Mouse (Mus musculus): ENCODE data around the gene Ajuba. TPM values are rescaled to one million over a fixed set of nuclear protein-coding genes. Genes with fewer than 3 reads are reported as not detected.

The Ajuba gene
- polyA plus RNA-seq, 1 experiment = 1.9 TPM

GRCm38 (mm10) chr14:54610648-54611047, 33.3 kb upstream of the Ajuba start:
- WGBS = 77% methylated on average over 6 of the region's 6 CpGs
- no peak overlapping the region for H3K27ac ChIP-seq (ENCODE audit: insufficient read depth, low read length)
- H3K27me3 ChIP-seq (ENCODE audit: control insufficient read depth, insufficient read depth, low read length) = no peaks in the 10 kb centered on the region
- DNase-seq = no peak
- no peaks in the 10 kb centered on the region for H3K4me1 ChIP-seq (ENCODE audit: control insufficient read depth, insufficient read depth, low read length)
- H3K4me3 ChIP-seq (replicated peaks; ENCODE audit: insufficient read depth, low read depth, low read length) = no peak overlapping the region
- TF ChIP-seq POLR2A (IDR thresholded peaks at IDR 0.05; ENCODE audit: borderline replicate concordance, insufficient read depth, low read length) (no peak), CTCF (IDR thresholded peaks at IDR 0.05; ENCODE audit: borderline replicate concordance, insufficient read depth, low read depth, low read length) (no peak)

GRCm38 (mm10) chr14:54609962-54610361, 32.6 kb upstream of the Ajuba start:
- no peak for DNase-seq
- H3K4me3 ChIP-seq (replicated peaks; ENCODE audit: insufficient read depth, low read depth, low read length) = no peak overlapping the region
- H3K27ac ChIP-seq (ENCODE audit: insufficient read depth, low read length) = no peak overlapping the region
- WGBS = 65% methylated on average over 4 of the region's 4 CpGs
- no peaks in the 10 kb centered on the region for H3K4me1 ChIP-seq (ENCODE audit: control insufficient read depth, insufficient read depth, low read length)
- no peaks in the 10 kb centered on the region for H3K27me3 ChIP-seq (ENCODE audit: control insufficient read depth, insufficient read depth, low read length)
- TF ChIP-seq POLR2A (IDR thresholded peaks at IDR 0.05; ENCODE audit: borderline replicate concordance, insufficient read depth, low read length) (no peak), CTCF (IDR thresholded peaks at IDR 0.05; ENCODE audit: borderline replicate concordance, insufficient read depth, low read depth, low read length) (peak; percentile 46; the same call in 1 of the 2 replicates)

- Histone ChIP-seq H3K27me3 (ENCODE audit: control insufficient read depth, insufficient read depth, low read length) (no peaks in the 10 kb centered on the region), H3K4me3 (replicated peaks; ENCODE audit: insufficient read depth, low read depth, low read length) (no peak overlapping the region), H3K4me1 (ENCODE audit: control insufficient read depth, insufficient read depth, low read length) (no peaks in the 10 kb centered on the region), H3K27ac (ENCODE audit: insufficient read depth, low read length) (no peak overlapping the region)
- no peak for DNase-seq
- WGBS = 71% methylated on average over 4 of the region's 4 CpGs
- TF ChIP-seq CTCF (IDR thresholded peaks at IDR 0.05; ENCODE audit: borderline replicate concordance, insufficient read depth, low read depth, low read length) (no peak), POLR2A (IDR thresholded peaks at IDR 0.05; ENCODE audit: borderline replicate concordance, insufficient read depth, low read length) (no peak)
These were observed 31.9 kb upstream of the Ajuba start for GRCm38 (mm10) chr14:54609245-54609644.

- WGBS = 34% methylated on average over 8 of the region's 8 CpGs
- Histone ChIP-seq H3K4me1 (ENCODE audit: control insufficient read depth, insufficient read depth, low read length) (0 out of 2 replicates have a peak, but pooled peaks cover 4% of the 10 kb centered on the region), H3K4me3 (replicated peaks; ENCODE audit: insufficient read depth, low read depth, low read length) (no peak overlapping the region), H3K27me3 (ENCODE audit: control insufficient read depth, insufficient read depth, low read length) (no peaks in the 10 kb centered on the region), H3K27ac (ENCODE audit: insufficient read depth, low read length) (no peak overlapping the region)
- no peak for TF ChIP-seq POLR2A (IDR thresholded peaks at IDR 0.05; ENCODE audit: borderline replicate concordance, insufficient read depth, low read length)
- no peak for TF ChIP-seq CTCF (IDR thresholded peaks at IDR 0.05; ENCODE audit: borderline replicate concordance, insufficient read depth, low read depth, low read length)
- no peak for DNase-seq
These were observed 29.9 kb upstream of the Ajuba start for GRCm38 (mm10) chr14:54607226-54607625.

GRCm38 (mm10) chr14:54605752-54606321, 28.5 kb upstream of the Ajuba start, which contains the start of gene 4931414P19Rik:
Gene 4931414P19Rik (minus strand): TSS chr14:54605993.
- H3K4me1 ChIP-seq (ENCODE audit: control insufficient read depth, insufficient read depth, low read length) = 0 out of 2 replicates have a peak, but pooled peaks cover 4% of the 10 kb centered on the region
- H3K27ac ChIP-seq (ENCODE audit: insufficient read depth, low read length) = peak within 1 kb of the TSS; percentile 55; the same call in 1 of the 2 replicates
- H3K27me3 ChIP-seq (ENCODE audit: control insufficient read depth, insufficient read depth, low read length) = no peaks in the 10 kb centered on the region
- 2% methylated on average over 38 of the region's 39 CpGs for WGBS
- peak within 1 kb of the TSS; percentile 99 for H3K4me3 ChIP-seq (replicated peaks; ENCODE audit: insufficient read depth, low read depth, low read length)
- DNase-seq = peak; percentile 83
- TF ChIP-seq POLR2A (IDR thresholded peaks at IDR 0.05; ENCODE audit: borderline replicate concordance, insufficient read depth, low read length) (peak; percentile 40; the same call in 1 of the 2 replicates), CTCF (IDR thresholded peaks at IDR 0.05; ENCODE audit: borderline replicate concordance, insufficient read depth, low read depth, low read length) (no peak)

GRCm38 (mm10) chr14:54603686-54604085, 26.3 kb upstream of the Ajuba start:
- 0 out of 2 replicates have a peak, but pooled peaks cover 4% of the 10 kb centered on the region for H3K4me1 ChIP-seq (ENCODE audit: control insufficient read depth, insufficient read depth, low read length)
- 71% methylated on average over 8 of the region's 8 CpGs for WGBS

GRCm38 (mm10) chr14:54603038-54603654, 25.8 kb upstream of the Ajuba start:
- peak; percentile 96 to 98 for DNase-seq
- H3K4me1 ChIP-seq (ENCODE audit: control insufficient read depth, insufficient read depth, low read length) = 0 out of 2 replicates have a peak, but pooled peaks cover 4% of the 10 kb centered on the region
- TF ChIP-seq CTCF (IDR thresholded peaks at IDR 0.05; ENCODE audit: borderline replicate concordance, insufficient read depth, low read depth, low read length) (no peak), POLR2A (IDR thresholded peaks at IDR 0.05; ENCODE audit: borderline replicate concordance, insufficient read depth, low read length) (peak; percentile 92)
- peak overlapping the region; percentile 71 for H3K4me3 ChIP-seq (replicated peaks; ENCODE audit: insufficient read depth, low read depth, low read length)
- peak overlapping the region; percentile 95 for H3K27ac ChIP-seq (ENCODE audit: insufficient read depth, low read length)
- under 1% methylated on average over 46 of the region's 46 CpGs for WGBS
- no peaks in the 10 kb centered on the region for H3K27me3 ChIP-seq (ENCODE audit: control insufficient read depth, insufficient read depth, low read length)

More at GRCm38 (mm10) chr14:54603686-54604085, 26.3 kb upstream of the Ajuba start:
- Histone ChIP-seq H3K27ac (ENCODE audit: insufficient read depth, low read length) (peak overlapping the region; percentile 93), H3K27me3 (ENCODE audit: control insufficient read depth, insufficient read depth, low read length) (no peaks in the 10 kb centered on the region), H3K4me3 (replicated peaks; ENCODE audit: insufficient read depth, low read depth, low read length) (peak overlapping the region; percentile 61)
- no peak for TF ChIP-seq POLR2A (IDR thresholded peaks at IDR 0.05; ENCODE audit: borderline replicate concordance, insufficient read depth, low read length)
- no peak for TF ChIP-seq CTCF (IDR thresholded peaks at IDR 0.05; ENCODE audit: borderline replicate concordance, insufficient read depth, low read depth, low read length)
- no peak for DNase-seq

Measured in cerebellum, adult 2 months (tissue).